Mouse (Mus musculus): Measurements from ENCODE around the gene Pwwp2b.

Pwwp2b gene

GRCm38 (mm10) chr7:139247881-139248614 is at the start of gene Pwwp2b:
TSS of gene Pwwp2b (plus strand) at chr7:139248482.
- peak; percentile 91 for DNase-seq

GRCm38 (mm10) chr7:139200108-139200507 is 48.2 kb upstream of the Pwwp2b start:
- DNase-seq, result peak; percentile 79

GRCm38 (mm10) chr7:139201209-139201608 is 47.1 kb upstream of the Pwwp2b start:
- DNase-seq, result no peak

- peak; percentile 41 for DNase-seq
Measured at GRCm38 (mm10) chr7:139208023-139208772, 40.1 kb upstream of the Pwwp2b start.

- DNase-seq, result peak; percentile 46
Measured at GRCm38 (mm10) chr7:139208773-139209095, 39.5 kb upstream of the Pwwp2b start.

- DNase-seq, result no peak
Measured at GRCm38 (mm10) chr7:139211761-139212160, 36.5 kb upstream of the Pwwp2b start.

GRCm38 (mm10) chr7:139212754-139213745 is 35.2 kb upstream of the Pwwp2b start, which contains the start of the genes Lrrc27 and Stk32c:
TSS of gene Lrrc27 (plus strand) at chr7:139212988.
TSS of gene Stk32c (minus strand) at chr7:139213307.
- DNase-seq, result peak; percentile 99

- DNase-seq, result no peak
Measured at GRCm38 (mm10) chr7:139213751-139214150, 34.5 kb upstream of the Pwwp2b start.

GRCm38 (mm10) chr7:139214160-139214559 is 34.1 kb upstream of the Pwwp2b start:
- no peak for DNase-seq

- no peak for DNase-seq
Measured at GRCm38 (mm10) chr7:139214596-139215340, 33.5 kb upstream of the Pwwp2b start.

GRCm38 (mm10) chr7:139215516-139215915 is 32.8 kb upstream of the Pwwp2b start:
- DNase-seq, result no peak

- no peak for DNase-seq
Measured at GRCm38 (mm10) chr7:139215946-139216345, 32.3 kb upstream of the Pwwp2b start.

- DNase-seq, result no peak
Measured at GRCm38 (mm10) chr7:139216464-139216863, 31.8 kb upstream of the Pwwp2b start.

GRCm38 (mm10) chr7:139217046-139217445 is 31.2 kb upstream of the Pwwp2b start:
- DNase-seq, result no peak

GRCm38 (mm10) chr7:139218641-139219415 is 29.5 kb upstream of the Pwwp2b start:
- peak; percentile 81 for DNase-seq

GRCm38 (mm10) chr7:139219486-139219885 is 28.8 kb upstream of the Pwwp2b start:
- DNase-seq, result no peak

- DNase-seq, result no peak
Measured at GRCm38 (mm10) chr7:139220303-139220702, 28.0 kb upstream of the Pwwp2b start.

- DNase-seq, result no peak
Measured at GRCm38 (mm10) chr7:139221072-139221471, 27.2 kb upstream of the Pwwp2b start.

GRCm38 (mm10) chr7:139221856-139222255 is 26.4 kb upstream of the Pwwp2b start:
- DNase-seq, result no peak

GRCm38 (mm10) chr7:139222341-139222740 is 25.9 kb upstream of the Pwwp2b start:
- no peak for DNase-seq

- DNase-seq, result no peak
Measured at GRCm38 (mm10) chr7:139224070-139224469, 24.2 kb upstream of the Pwwp2b start.
